Mouse (Mus musculus) small intestine, adult 2 months (tissue): ENCODE results near the gene Gfod2. TPM values are rescaled to one million over a fixed set of nuclear protein-coding genes. Genes with fewer than 3 reads are reported as not detected.

Source experiments
- H3K27ac ChIP-seq: fragments of 200-500 bp; 2 replicates; pipeline ENCODE4 v1.5.1; 2012; ENCODE audit warnings: low read depth, low read length, control low read depth, inconsistent platforms; ENCODE audit not compliant: insufficient read depth
- H3K27me3 ChIP-seq: fragments of 200-500 bp; 2 replicates; pipeline ENCODE4 v1.6.1; 2012; ENCODE audit warnings: mild to moderate bottlenecking, moderate library complexity, low read length, inconsistent platforms; ENCODE audit not compliant: control insufficient read depth, insufficient read depth
- H3K36me3 ChIP-seq: fragments of 200-500 bp; 2 replicates; pipeline ENCODE4 v1.6.1; 2012; ENCODE audit warnings: mild to moderate bottlenecking, low read length, control low read depth, inconsistent platforms; ENCODE audit not compliant: control insufficient read depth, insufficient read depth
- H3K4me1 ChIP-seq: fragments of 200-500 bp; 2 replicates; pipeline ENCODE4 v1.6.1; 2012; ENCODE audit warnings: low read length, inconsistent platforms, mixed read lengths; ENCODE audit not compliant: control insufficient read depth, insufficient read depth, insufficient read length
- H3K4me3 ChIP-seq: fragments of 200-500 bp; 2 replicates; pipeline ENCODE4 v1.5.1; 2012; ENCODE audit warnings: low read depth, mild to moderate bottlenecking, control low read depth, inconsistent platforms, low read length, moderate library complexity
- CTCF ChIP-seq: fragments of 200-500 bp; IDR thresholded peaks from 2 replicates; pipeline ENCODE4 v1.5.1; 2012; ENCODE audit warnings: low read depth, mild to moderate bottlenecking, control low read depth, inconsistent platforms, low read length, moderate library complexity, mixed read lengths; ENCODE audit not compliant: insufficient replicate concordance, insufficient read length; ENCODE audit errors: extremely low read depth
- POLR2A ChIP-seq: fragments of 200-500 bp; IDR thresholded peaks from 2 replicates; pipeline ENCODE4 v1.6.1; 2012; ENCODE audit warnings: low read depth, mild to moderate bottlenecking, control low read depth, inconsistent platforms, low read length, moderate library complexity
- WGBS: fragments of 180-500 bp; shearing (Covaris S2); methylation state at CpG from one replicate; pipeline ENCODE4 v1.1.7; 2018; 5-methylcytosine and 5-hydroxymethylcytosine counted together
- polyA plus RNA-seq: library from polyadenylated mRNA; depleted of rRNA; stranded (reverse); fragments of >200 nt; gene quantifications from 2 replicates; pipeline ENCODE4 v1.2.3, GENCODE M21; 2012

Gfod2 gene
- polyA plus RNA-seq, 1 experiment, result 8.3 TPM

GRCm38 (mm10) chr8:105689983-105690360 is 68.5 kb downstream of the Gfod2 start:
- peaks cover 8% of the 10 kb centered on the region for H3K4me1 ChIP-seq
- TF ChIP-seq POLR2A (no peak), CTCF (no peak)
- no peaks in the 10 kb centered on the region for H3K36me3 ChIP-seq
- peaks cover 7% of the 10 kb centered on the region; the same call in 1 of the 2 replicates for H3K27me3 ChIP-seq
- no peak overlapping the region for H3K4me3 ChIP-seq
- no peak overlapping the region for H3K27ac ChIP-seq
- 94% methylated on average over 9 of the region's 9 CpGs for WGBS

- TF ChIP-seq POLR2A (no peak), CTCF (no peak)
- no peak overlapping the region for H3K27ac ChIP-seq
- no peak overlapping the region for H3K4me3 ChIP-seq
- H3K27me3 ChIP-seq, result peaks cover 7% of the 10 kb centered on the region; the same call in 1 of the 2 replicates
- 76% methylated on average over 35 of the region's 35 CpGs for WGBS
- H3K36me3 ChIP-seq, result no peaks in the 10 kb centered on the region
- H3K4me1 ChIP-seq, result peaks cover 8% of the 10 kb centered on the region
Measured at GRCm38 (mm10) chr8:105689256-105689982, 69.0 kb downstream of the Gfod2 start.

GRCm38 (mm10) chr8:105688242-105688752 is 70.2 kb downstream of the Gfod2 start:
- TF ChIP-seq CTCF (no peak), POLR2A (no peak)
- H3K36me3 ChIP-seq, result peaks cover 4% of the 10 kb centered on the region; the same call in 1 of the 2 replicates
- 39% methylated on average over 14 of the region's 14 CpGs for WGBS

GRCm38 (mm10) chr8:105687512-105687911 is 71.0 kb downstream of the Gfod2 start:
- Histone ChIP-seq H3K27ac (no peak overlapping the region), H3K27me3 (no peaks in the 10 kb centered on the region), H3K4me1 (no peaks in the 10 kb centered on the region; the same call in 1 of the 2 replicates), H3K36me3 (peaks cover 10% of the 10 kb centered on the region), H3K4me3 (no peak overlapping the region)
- 60% methylated on average over 8 of the region's 8 CpGs for WGBS
- TF ChIP-seq CTCF (no peak), POLR2A (no peak)

More at GRCm38 (mm10) chr8:105688242-105688752, 70.2 kb downstream of the Gfod2 start:
- no peak overlapping the region for H3K27ac ChIP-seq
- H3K4me1 ChIP-seq, result no peaks in the 10 kb centered on the region; the same call in 1 of the 2 replicates
- H3K4me3 ChIP-seq, result no peak overlapping the region
- H3K27me3 ChIP-seq, result no peaks in the 10 kb centered on the region

GRCm38 (mm10) chr8:105686551-105686950 is 71.9 kb downstream of the Gfod2 start:
- peaks cover 16% of the 10 kb centered on the region for H3K36me3 ChIP-seq
- H3K4me1 ChIP-seq, result no peaks in the 10 kb centered on the region; the same call in 1 of the 2 replicates
- 48% methylated on average over 6 of the region's 6 CpGs for WGBS
- TF ChIP-seq POLR2A (no peak), CTCF (no peak)
- H3K27me3 ChIP-seq, result no peaks in the 10 kb centered on the region
- peak overlapping the region; percentile 57 for H3K4me3 ChIP-seq
- H3K27ac ChIP-seq, result no peak overlapping the region

- Histone ChIP-seq H3K27me3 (no peaks in the 10 kb centered on the region), H3K36me3 (peaks cover 21% of the 10 kb centered on the region), H3K4me3 (peak within 1 kb of the TSS; percentile 57), H3K27ac (no peak within 1 kb of the TSS), H3K4me1 (no peaks in the 10 kb centered on the region; the same call in 1 of the 2 replicates)
- TF ChIP-seq POLR2A (no peak), CTCF (peak; percentile 68; the same call in 1 of the 2 replicates)
- 5% methylated on average over 26 of the region's 26 CpGs for WGBS
Measured at GRCm38 (mm10) chr8:105685796-105686308, 72.6 kb downstream of the Gfod2 start, which contains the start of gene Carmil2. Carmil2 (plus strand) TSS chr8:105686274.

- H3K27me3 ChIP-seq, result no peaks in the 10 kb centered on the region
- no peak overlapping the region for H3K27ac ChIP-seq
- H3K4me1 ChIP-seq, result no peaks in the 10 kb centered on the region; the same call in 1 of the 2 replicates
- no peak for TF ChIP-seq CTCF
- no peak for TF ChIP-seq POLR2A
- H3K4me3 ChIP-seq, result no peak overlapping the region
- 69% methylated on average over 7 of the region's 7 CpGs for WGBS
- peaks cover 26% of the 10 kb centered on the region for H3K36me3 ChIP-seq
Measured at GRCm38 (mm10) chr8:105685325-105685724, 73.1 kb downstream of the Gfod2 start.
